Mouse (Mus musculus) intestine, embryonic 14.5 days (tissue): ENCODE results near the gene Lrpprc. TPM values are rescaled to one million over a fixed set of nuclear protein-coding genes. Genes with fewer than 3 reads are reported as not detected.

Experiments
- ATAC-seq: fragments of 200-750 bp; cut with Nextera tagmentation; replicated peaks from 2 replicates; pipeline ENCODE4 v1.8.0; 2017; ENCODE audit warnings: low read depth, moderate number of reproducible peaks, moderate TSS enrichment, moderate library complexity; ENCODE audit not compliant: low FRiP score, low TSS enrichment
- DNase-seq: peaks from one replicate; pipeline ENCODE4 v3.0.0-alpha.2; 2018; ENCODE audit warnings: low spot score
- H3K27ac ChIP-seq: fragments of 300-500 bp; sonication (generic); 2 replicates; pipeline ENCODE4 v1.5.1; 2014; ENCODE audit warnings: low read depth, mild to moderate bottlenecking, control low read depth
- H3K27me3 ChIP-seq: fragments of 300-500 bp; sonication (generic); replicated peaks from 2 replicates; pipeline ENCODE4 v1.6.1; 2014; ENCODE audit warnings: low read length, control low read depth; ENCODE audit not compliant: control insufficient read depth, insufficient read depth
- H3K36me3 ChIP-seq: fragments of 300-500 bp; sonication (generic); 2 replicates; pipeline ENCODE4 v1.6.1; 2014; ENCODE audit warnings: low read length, control low read depth; ENCODE audit not compliant: control insufficient read depth, insufficient read depth
- H3K4me1 ChIP-seq: fragments of 300-500 bp; sonication (generic); replicated peaks from 2 replicates; pipeline ENCODE4 v1.6.1; 2014; ENCODE audit warnings: low read length, control low read depth, mixed read lengths; ENCODE audit not compliant: control insufficient read depth, insufficient read depth
- H3K4me2 ChIP-seq: fragments of 300-500 bp; sonication (generic); 2 replicates; pipeline ENCODE4 v1.6.1; 2014; ENCODE audit warnings: low read length
- H3K4me3 ChIP-seq: fragments of 300-500 bp; sonication (generic); 2 replicates; pipeline ENCODE4 v1.5.1; 2014; ENCODE audit warnings: low read depth, low read length, control low read depth, mixed read lengths
- H3K9ac ChIP-seq: fragments of 300-500 bp; sonication (generic); 2 replicates; pipeline ENCODE4 v1.6.1; 2014; ENCODE audit warnings: mild to moderate bottlenecking, low read length
- H3K9me3 ChIP-seq: fragments of 300-500 bp; sonication (generic); 2 replicates; pipeline ENCODE4 v1.6.1; 2016; ENCODE audit warnings: low read length, control low read depth; ENCODE audit not compliant: control insufficient read depth
- WGBS: fragments of 180-500 bp; shearing (Covaris S2); extraction: QIAGEN DNeasy Blood & Tissue Kit; methylation state at CpG from one replicate; pipeline ENCODE4 v1.1.7; 2014; 5-methylcytosine and 5-hydroxymethylcytosine counted together
- polyA plus RNA-seq: library from polyadenylated mRNA; unstranded; fragments of >200 nt; fragmentation: Nextera tagmentation; extraction: Ambion mirVana; gene quantifications from 2 replicates; pipeline ENCODE4 v1.2.1, GENCODE M21; 2014

The Lrpprc gene
- polyA plus RNA-seq, 1 experiment from 2014 or later, result 61.7 TPM

DNA sequence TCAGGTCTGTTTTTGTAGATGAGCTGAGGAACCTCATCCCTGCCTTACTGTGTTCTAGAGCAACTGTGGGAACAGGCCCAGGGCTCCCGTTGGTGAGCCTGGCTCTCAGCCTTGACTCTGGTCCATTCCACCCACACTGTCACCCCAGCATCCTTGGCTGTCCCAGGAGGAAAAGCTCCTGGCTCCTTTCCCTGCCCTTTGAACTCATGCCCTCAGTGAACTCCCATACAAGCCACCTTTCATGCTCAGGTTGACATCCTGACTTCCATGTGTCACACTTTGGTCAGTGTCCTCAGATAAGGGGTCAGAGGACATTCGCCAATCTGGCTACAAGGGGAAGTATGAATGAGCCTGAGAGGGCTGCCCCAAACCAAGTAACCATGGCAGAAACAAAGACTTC is 96.8 kb downstream of the Lrpprc start:
- Histone ChIP-seq H3K9me3 (no peaks in the 10 kb centered on the region), H3K27ac (no peak overlapping the region), H3K4me1 (0 out of 2 replicates have a peak, but pooled peaks cover 7% of the 10 kb centered on the region), H3K9ac (no peak overlapping the region), H3K4me3 (no peak overlapping the region), H3K4me2 (no peak overlapping the region), H3K27me3 (no peaks in the 10 kb centered on the region), H3K36me3 (no peaks in the 10 kb centered on the region)
- 72% methylated on average over 2 of the region's 2 CpGs for WGBS
- ATAC-seq (no peak), DNase-seq (no peak)

DNA sequence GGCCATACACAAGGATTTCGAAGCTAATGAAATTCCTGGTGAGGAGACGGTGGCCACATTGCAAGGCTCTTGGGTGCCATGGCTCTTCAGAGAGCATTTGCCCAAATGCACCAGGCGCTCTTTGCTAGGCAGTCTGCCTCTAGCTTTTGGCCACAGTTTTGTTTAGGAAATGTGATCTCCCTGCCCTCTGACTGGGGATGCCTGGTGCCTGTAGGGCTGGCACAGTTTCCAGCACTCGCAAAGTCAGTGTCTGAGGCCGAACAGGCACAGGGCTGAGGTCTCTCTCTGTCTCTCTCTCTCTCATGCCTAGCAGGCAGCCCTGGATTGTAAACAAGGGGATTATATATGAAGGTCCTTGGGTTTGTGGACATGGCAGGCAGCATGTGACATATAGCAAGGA is 100.5 kb downstream of the Lrpprc start:
- WGBS, result 56% methylated on average over 5 of the region's 5 CpGs
- Histone ChIP-seq H3K27me3 (no peaks in the 10 kb centered on the region), H3K4me1 (0 out of 2 replicates have a peak, but pooled peaks cover 7% of the 10 kb centered on the region), H3K27ac (no peak overlapping the region), H3K36me3 (no peaks in the 10 kb centered on the region), H3K4me2 (no peak overlapping the region), H3K9ac (no peak overlapping the region), H3K9me3 (no peaks in the 10 kb centered on the region), H3K4me3 (no peak overlapping the region)
- no peak for ATAC-seq
- DNase-seq, result no peak

DNA sequence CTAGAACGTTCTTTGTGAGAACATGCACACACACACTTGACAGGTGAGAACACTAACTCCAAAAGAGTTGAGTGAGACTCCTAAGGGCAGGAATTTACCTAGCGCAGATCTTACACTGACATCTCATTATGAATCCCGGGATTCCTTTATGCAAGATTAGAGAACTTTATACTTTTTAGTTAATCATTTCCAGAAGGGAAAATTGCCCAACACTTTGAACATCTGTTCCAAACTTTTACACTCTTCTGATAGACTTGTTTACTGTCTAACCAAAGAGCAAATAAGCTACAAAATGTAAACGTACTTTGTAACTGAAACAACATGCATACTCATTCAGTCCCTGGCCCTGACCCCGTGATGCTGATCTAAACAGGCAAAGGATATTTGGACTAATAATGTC is 101.3 kb downstream of the Lrpprc start:
- H3K4me2 ChIP-seq, result no peak overlapping the region
- H3K4me3 ChIP-seq, result no peak overlapping the region
- H3K9ac ChIP-seq, result no peak overlapping the region
- DNase-seq (no peak), ATAC-seq (no peak)
- H3K27me3 ChIP-seq, result no peaks in the 10 kb centered on the region
- H3K27ac ChIP-seq, result no peak overlapping the region
- peaks cover 7% of the 10 kb centered on the region; the same call in 1 of the 2 replicates for H3K4me1 ChIP-seq
- H3K36me3 ChIP-seq, result no peaks in the 10 kb centered on the region
- no peaks in the 10 kb centered on the region for H3K9me3 ChIP-seq
- WGBS, result 68% methylated on average over 5 of the region's 5 CpGs

DNA sequence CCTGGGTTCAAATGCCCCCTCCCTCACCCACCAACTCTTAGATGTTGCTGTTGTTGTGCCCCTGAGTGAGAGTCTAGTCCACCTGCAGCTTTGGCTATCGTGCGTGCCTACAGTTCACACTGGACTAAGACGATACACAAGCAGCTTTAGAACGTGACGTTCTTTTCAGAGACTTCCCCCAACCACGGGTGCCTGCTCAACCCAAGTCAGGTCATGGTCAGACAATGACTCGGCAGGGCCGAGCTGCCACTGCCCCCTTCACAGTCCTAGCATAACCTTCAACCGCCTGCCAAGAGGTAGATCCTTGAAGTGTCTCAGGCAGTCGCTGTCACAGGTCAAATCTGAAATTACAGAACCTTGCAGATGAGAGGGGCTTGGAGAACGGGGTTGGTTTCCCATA is 101.8 kb downstream of the Lrpprc start:
- ATAC-seq (no peak), DNase-seq (no peak)
- Histone ChIP-seq H3K4me1 (peaks cover 7% of the 10 kb centered on the region; the same call in 1 of the 2 replicates), H3K4me2 (no peak overlapping the region), H3K27me3 (no peaks in the 10 kb centered on the region), H3K9me3 (no peaks in the 10 kb centered on the region), H3K9ac (no peak overlapping the region), H3K4me3 (no peak overlapping the region), H3K27ac (no peak overlapping the region), H3K36me3 (no peaks in the 10 kb centered on the region)
- WGBS, result 91% methylated on average over 11 of the region's 11 CpGs

DNA sequence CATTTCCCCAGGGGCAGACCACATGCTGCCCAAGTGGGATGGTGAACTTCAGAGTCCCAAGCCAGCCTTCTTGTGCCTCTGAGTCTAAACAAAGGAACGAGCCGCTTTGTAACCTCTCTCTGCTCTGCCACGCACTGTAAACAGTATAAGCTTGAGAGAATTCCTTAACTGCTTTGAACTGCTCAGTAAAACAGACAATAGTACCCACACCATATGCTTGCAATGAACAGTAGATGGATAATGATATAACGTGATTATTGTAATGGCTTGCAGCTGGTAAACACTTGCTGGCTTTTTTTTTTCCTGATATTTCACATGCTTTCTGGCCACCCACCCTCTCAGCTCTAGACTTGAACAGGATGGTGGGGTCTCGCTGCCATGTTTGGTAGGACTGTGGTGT is 102.6 kb downstream of the Lrpprc start:
- H3K9me3 ChIP-seq, result no peaks in the 10 kb centered on the region
- no peak overlapping the region for H3K27ac ChIP-seq
- no peak overlapping the region for H3K4me2 ChIP-seq
- WGBS, result 45% methylated on average over 5 of the region's 5 CpGs
- H3K27me3 ChIP-seq, result no peaks in the 10 kb centered on the region
- no peak overlapping the region for H3K9ac ChIP-seq
- DNase-seq, result no peak
- peaks cover 7% of the 10 kb centered on the region; the same call in 1 of the 2 replicates for H3K4me1 ChIP-seq
- no peak overlapping the region for H3K4me3 ChIP-seq
- no peak for ATAC-seq
- no peaks in the 10 kb centered on the region for H3K36me3 ChIP-seq

DNA sequence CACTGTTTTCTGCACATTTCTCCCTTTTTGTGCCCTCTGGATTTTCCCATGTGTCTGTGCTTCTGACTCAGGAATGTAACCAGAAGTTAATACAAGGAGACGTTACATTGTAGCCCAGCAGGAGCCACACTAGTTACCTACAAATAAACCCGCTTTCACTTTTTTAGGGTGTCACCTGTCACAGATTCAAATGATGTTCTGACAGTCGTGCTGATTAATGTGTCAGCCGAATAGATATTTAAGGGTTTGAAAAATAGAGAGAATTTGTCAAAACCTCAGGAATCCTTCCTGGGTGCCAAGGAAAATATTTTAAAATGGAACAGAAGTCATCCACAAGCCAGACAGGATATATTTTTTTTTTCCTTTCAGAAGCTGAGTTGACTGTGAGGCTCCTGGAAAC is 105.3 kb downstream of the Lrpprc start:
- Histone ChIP-seq H3K4me2 (no peak overlapping the region), H3K9ac (no peak overlapping the region), H3K4me1 (peaks cover 4% of the 10 kb centered on the region; the same call in 1 of the 2 replicates), H3K27ac (no peak overlapping the region), H3K36me3 (no peaks in the 10 kb centered on the region), H3K9me3 (no peaks in the 10 kb centered on the region), H3K4me3 (no peak overlapping the region), H3K27me3 (no peaks in the 10 kb centered on the region)
- ATAC-seq (no peak), DNase-seq (no peak)
- WGBS, result 77% methylated on average over 4 of the region's 4 CpGs

DNA sequence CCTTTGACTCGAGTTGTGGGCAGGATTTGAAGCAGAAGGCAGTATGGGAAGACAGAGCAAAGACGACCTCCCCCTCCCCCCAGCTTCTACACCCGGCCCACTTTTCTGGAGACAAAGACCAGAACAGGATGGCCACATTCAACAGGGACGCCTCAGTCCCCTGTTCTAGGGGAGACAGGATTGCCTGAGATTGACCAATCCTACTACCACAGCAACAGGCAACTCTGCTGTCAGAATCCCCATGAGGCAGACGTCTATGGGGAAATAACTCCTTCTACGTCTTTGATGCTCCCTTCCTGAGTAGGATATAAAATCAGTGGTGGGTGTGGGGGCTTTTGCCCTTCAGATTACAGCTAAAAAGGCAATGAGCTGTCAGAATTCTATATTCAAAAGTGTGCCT is 106.3 kb downstream of the Lrpprc start:
- no peak for ATAC-seq
- H3K9ac ChIP-seq, result no peak overlapping the region
- H3K4me3 ChIP-seq, result no peak overlapping the region
- H3K9me3 ChIP-seq, result no peaks in the 10 kb centered on the region
- 35% methylated on average over 6 of the region's 6 CpGs for WGBS
- no peak overlapping the region for H3K4me2 ChIP-seq
- no peaks in the 10 kb centered on the region; the same call in 1 of the 2 replicates for H3K4me1 ChIP-seq
- H3K27ac ChIP-seq, result no peak overlapping the region
- H3K36me3 ChIP-seq, result no peaks in the 10 kb centered on the region
- no peak for DNase-seq
- H3K27me3 ChIP-seq, result no peaks in the 10 kb centered on the region

DNA sequence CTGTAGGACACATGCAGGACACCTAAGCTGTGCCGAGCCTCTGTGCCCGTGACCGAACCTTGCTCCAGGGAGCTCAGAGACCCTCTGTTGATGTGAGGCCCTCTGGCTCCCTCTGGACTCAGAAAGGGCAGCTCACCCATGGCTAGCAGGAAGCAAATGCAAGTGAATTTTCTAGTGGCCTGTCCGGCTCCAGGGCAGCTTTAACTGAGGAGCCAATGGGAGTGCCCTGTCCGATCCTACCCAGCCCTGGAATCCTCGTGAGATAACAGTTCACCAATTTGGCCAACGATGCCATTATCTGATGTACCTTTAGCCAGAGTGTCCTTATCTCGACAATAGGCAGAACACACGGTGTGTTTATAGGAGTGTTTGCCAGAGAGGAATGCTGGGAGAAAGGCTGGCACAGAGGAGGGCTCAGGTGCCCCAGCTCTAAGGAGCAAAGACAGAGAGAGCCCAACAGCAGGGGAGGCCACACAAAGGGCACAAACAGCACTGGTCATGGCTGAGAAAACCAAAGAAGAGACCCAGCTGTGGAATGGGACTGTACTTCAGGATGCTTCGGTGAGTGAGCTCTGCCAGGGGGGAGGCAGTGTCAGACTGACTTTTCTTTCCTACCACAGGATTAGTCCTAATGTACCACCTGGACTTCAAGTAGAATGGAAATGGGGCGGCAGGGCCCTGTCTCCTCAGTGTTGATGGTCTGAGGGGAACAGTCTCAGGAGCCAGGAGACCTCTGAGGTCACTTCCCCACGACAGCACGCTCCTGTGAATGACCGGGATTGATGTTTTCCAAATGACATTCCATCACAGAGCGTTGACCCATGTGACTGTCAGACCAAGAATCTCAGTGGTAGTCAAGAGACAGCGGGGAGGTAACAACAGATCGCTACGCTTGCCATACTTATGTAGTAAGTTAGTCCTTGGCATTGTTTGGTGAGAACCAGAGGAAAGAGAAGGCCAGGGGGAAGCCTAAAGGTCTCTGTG is 107.6 kb downstream of the Lrpprc start, which contains the start of gene Abcg5:
Gene Abcg5, minus strand, starts transcription at position 278 of the 984 bp plus-strand sequence.
- H3K27me3 ChIP-seq, result no peaks in the 10 kb centered on the region
- DNase-seq, result no peak
- H3K9me3 ChIP-seq, result no peaks in the 10 kb centered on the region
- no peak within 1 kb of the TSS for H3K9ac ChIP-seq
- H3K27ac ChIP-seq, result no peak within 1 kb of the TSS
- no peak within 1 kb of the TSS for H3K4me2 ChIP-seq
- H3K4me1 ChIP-seq, result no peaks in the 10 kb centered on the region; the same call in 1 of the 2 replicates
- no peaks in the 10 kb centered on the region for H3K36me3 ChIP-seq
- ATAC-seq, result no peak
- 68% methylated on average over 18 of the region's 18 CpGs for WGBS
- no peak within 1 kb of the TSS for H3K4me3 ChIP-seq
